Mouse (Mus musculus) spleen, adult 2 months (tissue): ENCODE results near the gene Itga2b. TPM values are rescaled to one million over a fixed set of nuclear protein-coding genes. Genes with fewer than 3 reads are reported as not detected.

ENCODE experiments used
- DNase-seq, 2 experiments: peaks; one replicate each; pipeline versions ENCODE4 v3.0.0 to v3.0.0-alpha.2; 2012 to 2021; ENCODE audit warnings: low spot score in 2 of 2, low read depth in 1 of 2
- H3K27ac ChIP-seq: fragments of 200-500 bp; 2 replicates; pipeline ENCODE4 v1.5.1; 2012; ENCODE audit warnings: low read length, inconsistent platforms; ENCODE audit not compliant: insufficient read depth
- H3K27me3 ChIP-seq: fragments of 200-500 bp; 2 replicates; pipeline ENCODE4 v1.6.1; 2012; ENCODE audit warnings: mild to moderate bottlenecking, moderate library complexity, low read length, inconsistent platforms; ENCODE audit not compliant: control insufficient read depth, insufficient read depth
- H3K36me3 ChIP-seq: fragments of 200-500 bp; 2 replicates; pipeline ENCODE4 v1.6.1; 2012; ENCODE audit warnings: mild to moderate bottlenecking, low read length, inconsistent platforms; ENCODE audit not compliant: control insufficient read depth, insufficient read depth
- H3K4me1 ChIP-seq: fragments of 200-500 bp; 2 replicates; pipeline ENCODE4 v1.6.1; 2011; ENCODE audit warnings: inconsistent platforms; ENCODE audit not compliant: control insufficient read depth, insufficient read depth, insufficient read length
- H3K4me3 ChIP-seq: fragments of 200-500 bp; 2 replicates; pipeline ENCODE4 v1.5.1; 2011; ENCODE audit warnings: mild to moderate bottlenecking, inconsistent platforms; ENCODE audit not compliant: insufficient read depth, insufficient read length; ENCODE audit errors: extremely low read depth
- CTCF ChIP-seq: fragments of 200-500 bp; IDR thresholded peaks from 2 replicates; pipeline ENCODE4 v1.5.1; 2011; ENCODE audit warnings: mild to moderate bottlenecking, inconsistent platforms; ENCODE audit not compliant: insufficient read depth, insufficient read length, insufficient replicate concordance; ENCODE audit errors: extremely low read depth
- POLR2A ChIP-seq: fragments of 200-500 bp; IDR thresholded peaks from 2 replicates; pipeline ENCODE4 v1.6.1; 2011; ENCODE audit warnings: low read depth, low read length, inconsistent platforms
- WGBS: fragments of 180-500 bp; shearing (Covaris S2); methylation state at CpG from one replicate; pipeline ENCODE4 v1.1.7; 2018; 5-methylcytosine and 5-hydroxymethylcytosine counted together
- polyA plus RNA-seq: library from polyadenylated mRNA; depleted of rRNA; stranded (reverse); fragments of >200 nt; gene quantifications from 2 replicates; pipeline ENCODE4 v1.2.3, GENCODE M21; 2012

Itga2b gene
- polyA plus RNA-seq, 1 experiment, result 60.8 TPM

DNA sequence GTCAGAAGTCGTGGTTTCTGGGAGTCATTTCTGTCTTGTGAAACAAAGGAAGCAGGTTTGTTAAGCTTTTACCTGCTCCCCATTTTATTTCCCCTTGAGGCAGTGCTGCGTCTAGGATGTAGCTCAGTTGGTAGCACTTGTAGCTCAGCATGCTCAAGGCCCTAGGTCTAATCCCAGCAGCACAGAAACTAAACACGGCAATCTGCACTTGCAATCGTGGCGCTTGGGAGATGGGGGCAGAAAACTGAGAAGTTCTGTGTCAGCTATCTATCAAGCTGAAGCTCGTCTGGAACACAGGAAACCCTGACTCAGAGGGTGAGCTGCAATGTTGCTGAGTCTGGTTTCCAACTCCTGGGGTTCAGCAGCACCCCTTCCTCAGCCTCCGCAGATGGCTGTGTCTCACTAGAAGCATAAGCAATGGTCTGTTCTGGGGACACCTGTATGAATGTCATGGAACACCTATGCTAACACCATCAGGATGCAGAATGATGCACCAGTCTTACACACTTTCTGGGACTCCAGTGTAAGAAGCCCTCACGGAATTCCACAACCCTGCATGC is 40.9 kb downstream of the Itga2b start:
- H3K36me3 ChIP-seq, result no peaks in the 10 kb centered on the region
- no peaks in the 10 kb centered on the region for H3K27me3 ChIP-seq
- no peak for DNase-seq
- H3K27ac ChIP-seq, result no peak overlapping the region
- peaks cover 16% of the 10 kb centered on the region; the same call in 1 of the 2 replicates for H3K4me1 ChIP-seq
- 24% methylated on average over 8 of the region's 8 CpGs for WGBS
- no peak overlapping the region for H3K4me3 ChIP-seq
- TF ChIP-seq POLR2A (no peak), CTCF (no peak)

DNA sequence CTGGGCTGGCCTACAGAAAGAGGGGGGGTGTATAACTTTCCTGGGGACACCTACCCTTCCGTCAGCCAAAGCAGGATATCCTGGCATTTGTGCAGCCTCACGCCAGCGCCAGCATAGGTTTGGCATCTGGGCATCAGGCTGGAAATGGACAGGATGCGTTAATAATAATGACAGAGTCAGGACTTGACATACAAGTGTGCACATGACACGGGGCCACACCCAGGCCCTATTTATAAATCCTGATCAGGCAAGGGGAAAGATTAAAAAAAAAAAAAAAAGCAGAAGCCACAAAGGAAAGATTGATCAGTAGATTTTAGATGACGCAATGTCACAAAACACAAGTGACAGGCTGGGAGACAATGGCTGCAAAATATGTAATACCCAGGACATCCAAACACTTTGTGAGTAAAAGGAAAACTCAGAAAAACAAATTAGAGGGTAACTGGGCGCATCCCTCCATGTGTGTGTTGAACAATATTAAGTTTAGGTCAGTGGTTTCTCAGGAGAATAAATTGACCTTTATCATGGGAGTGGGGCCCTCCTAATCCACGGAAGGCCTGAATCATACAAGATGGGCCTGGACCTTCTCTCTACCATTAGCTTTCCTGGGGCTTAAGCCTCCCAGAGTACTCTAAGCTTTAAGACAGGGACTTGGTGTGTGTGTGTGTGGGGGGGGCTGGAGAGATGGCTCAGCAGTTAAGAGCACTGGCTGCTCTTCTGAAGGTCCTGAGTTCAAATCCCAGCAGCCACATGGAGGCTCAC is 44.2 kb downstream of the Itga2b start:
- 74% methylated on average over 8 of the region's 8 CpGs for WGBS
- no peak for DNase-seq
- no peak for TF ChIP-seq CTCF
- TF ChIP-seq POLR2A, result no peak
- no peak overlapping the region for H3K4me3 ChIP-seq
- H3K27ac ChIP-seq, result no peak overlapping the region
- no peaks in the 10 kb centered on the region for H3K36me3 ChIP-seq
- no peaks in the 10 kb centered on the region for H3K27me3 ChIP-seq
- H3K4me1 ChIP-seq, result peaks cover 2% of the 10 kb centered on the region; the same call in 1 of the 2 replicates

DNA sequence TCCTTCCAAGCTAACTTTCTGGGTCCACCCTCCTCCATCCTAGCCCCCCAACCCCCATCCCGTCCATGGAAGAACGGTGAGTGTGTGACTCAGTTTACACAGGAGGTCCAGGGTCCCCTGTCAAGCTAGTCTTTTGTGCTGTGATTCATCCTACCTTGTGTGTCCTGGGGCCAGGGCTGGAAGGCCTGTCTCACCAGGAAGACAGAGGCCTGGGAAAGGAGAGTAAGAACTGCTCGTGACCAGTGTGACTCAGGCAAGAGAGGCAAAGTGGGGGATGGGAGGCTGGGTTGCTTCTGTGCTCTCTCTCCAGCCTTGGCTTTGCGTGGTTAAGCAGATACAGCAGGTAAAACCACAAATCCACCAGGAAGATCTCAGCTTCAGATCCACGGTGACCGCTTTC is 45.3 kb downstream of the Itga2b start:
- H3K27me3 ChIP-seq, result no peaks in the 10 kb centered on the region
- H3K4me3 ChIP-seq, result no peak overlapping the region
- H3K27ac ChIP-seq, result no peak overlapping the region
- no peaks in the 10 kb centered on the region for H3K4me1 ChIP-seq
- WGBS, result 87% methylated on average over 6 of the region's 6 CpGs
- DNase-seq, result peak in 1 of 2 experiments; percentile 1
- TF ChIP-seq CTCF (no peak), POLR2A (no peak)
- H3K36me3 ChIP-seq, result no peaks in the 10 kb centered on the region

DNA sequence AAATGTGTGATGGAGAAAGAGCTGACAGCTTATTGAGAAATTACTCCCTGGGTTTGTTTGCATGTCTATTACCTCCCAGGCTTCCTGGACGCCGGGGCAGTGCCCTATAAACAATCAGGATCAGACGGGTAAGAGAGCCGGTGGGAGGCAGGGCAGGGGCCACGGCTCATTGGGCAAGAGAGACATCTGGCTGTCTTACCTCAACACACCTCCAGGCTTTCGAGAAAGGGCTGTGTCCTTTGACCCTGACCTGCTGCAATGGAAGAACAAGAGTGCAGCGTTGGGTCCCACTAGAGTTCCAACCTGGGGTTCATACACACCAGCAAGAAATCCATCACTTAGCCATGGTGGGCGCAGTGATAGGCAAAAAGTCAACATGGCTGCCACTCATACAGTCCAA is 48.4 kb downstream of the Itga2b start:
- no peak for TF ChIP-seq POLR2A
- TF ChIP-seq CTCF, result no peak
- WGBS, result 64% methylated on average over 8 of the region's 8 CpGs
- Histone ChIP-seq H3K4me1 (no peaks in the 10 kb centered on the region), H3K36me3 (no peaks in the 10 kb centered on the region), H3K27ac (no peak overlapping the region), H3K4me3 (no peak overlapping the region), H3K27me3 (no peaks in the 10 kb centered on the region)
- DNase-seq, result peak in 1 of 2 experiments; percentile 1

DNA sequence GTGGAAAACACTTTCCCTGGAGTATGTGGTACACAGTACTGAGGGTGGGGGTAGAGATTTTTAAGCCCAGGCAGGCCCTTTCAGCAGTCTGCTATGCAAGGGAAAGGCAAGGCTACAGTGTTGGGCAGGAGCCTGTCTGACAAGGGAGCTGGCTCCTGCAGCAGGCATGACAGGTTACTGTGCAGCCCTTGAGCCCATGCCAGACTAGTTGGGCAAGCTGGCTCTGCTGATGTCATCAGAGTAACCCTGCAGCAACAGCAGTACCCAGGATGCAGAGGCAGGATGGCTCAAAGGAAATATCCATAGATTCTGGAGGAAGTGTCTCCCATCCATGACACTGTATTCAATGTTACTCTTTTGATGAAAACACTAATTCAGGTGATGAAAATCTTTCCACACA is 51.0 kb downstream of the Itga2b start:
- TF ChIP-seq CTCF (no peak), POLR2A (no peak)
- H3K4me1 ChIP-seq, result no peaks in the 10 kb centered on the region
- H3K27me3 ChIP-seq, result no peaks in the 10 kb centered on the region
- no peak overlapping the region for H3K4me3 ChIP-seq
- no peaks in the 10 kb centered on the region for H3K36me3 ChIP-seq
- no peak for DNase-seq
- H3K27ac ChIP-seq, result no peak overlapping the region

DNA sequence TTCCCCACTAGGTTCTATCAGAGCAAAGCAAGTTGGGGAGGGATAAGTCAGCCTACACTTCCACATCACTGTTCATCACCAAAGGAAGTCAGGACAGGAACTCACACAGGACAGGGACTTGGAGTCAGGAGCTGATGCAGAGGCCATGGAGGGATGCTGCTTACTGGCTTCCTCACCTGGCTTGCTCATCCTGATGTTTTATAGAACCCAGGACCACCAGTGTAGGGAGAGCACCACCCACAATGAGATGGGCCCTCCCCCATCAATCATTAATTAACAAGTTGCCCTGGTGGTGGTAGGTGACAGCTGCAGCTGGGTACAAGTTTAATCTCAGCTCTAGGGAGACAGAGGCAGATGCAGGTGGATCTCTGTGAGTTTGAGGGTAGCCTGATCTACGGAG is 52.8 kb downstream of the Itga2b start:
- Histone ChIP-seq H3K27me3 (no peaks in the 10 kb centered on the region), H3K4me3 (no peak overlapping the region), H3K27ac (no peak overlapping the region), H3K36me3 (no peaks in the 10 kb centered on the region), H3K4me1 (no peaks in the 10 kb centered on the region)
- TF ChIP-seq CTCF, result no peak
- TF ChIP-seq POLR2A, result no peak
- 85% methylated on average over 1 of the region's 1 CpGs for WGBS
- no peak for DNase-seq

DNA sequence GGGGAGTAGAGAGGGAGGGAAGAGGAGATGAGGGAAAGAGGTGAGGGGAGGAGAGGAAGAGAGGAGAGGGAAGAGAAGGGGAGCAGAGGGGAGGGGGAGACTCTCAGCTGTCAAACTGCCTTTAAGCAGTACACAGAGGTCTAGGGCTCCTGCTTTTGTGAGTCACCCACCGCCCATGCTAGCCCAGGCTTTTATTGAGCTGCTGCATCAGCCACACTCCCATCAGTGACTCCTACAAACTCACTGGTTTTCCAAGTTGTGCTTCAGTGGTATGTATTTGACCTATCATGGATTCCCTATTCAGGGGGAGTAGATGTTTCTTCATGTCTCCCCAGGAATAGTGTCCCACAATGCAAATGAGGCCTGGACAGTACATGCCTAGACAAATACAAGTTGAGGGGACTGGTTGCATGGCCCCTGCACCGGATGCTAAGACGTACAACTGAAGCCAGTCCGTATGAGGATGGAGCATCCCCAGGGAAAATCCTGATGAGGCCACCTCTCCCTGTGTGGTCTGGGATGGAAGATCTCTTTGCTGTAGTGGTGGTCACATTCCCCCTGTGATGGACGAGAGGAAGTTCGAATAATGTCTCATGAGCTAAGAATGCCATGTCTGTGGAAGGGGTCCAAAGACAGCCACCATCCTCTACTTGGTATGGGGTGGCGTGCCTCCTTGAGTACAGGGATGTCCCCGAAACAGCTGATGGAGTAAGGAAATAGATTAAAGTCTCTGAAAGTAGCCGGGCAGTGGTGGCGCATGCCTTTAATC is 54.7 kb downstream of the Itga2b start:
- TF ChIP-seq CTCF, result no peak
- no peak for TF ChIP-seq POLR2A
- no peak for DNase-seq
- no peaks in the 10 kb centered on the region for H3K36me3 ChIP-seq
- no peaks in the 10 kb centered on the region for H3K27me3 ChIP-seq
- H3K4me1 ChIP-seq, result no peaks in the 10 kb centered on the region
- no peak overlapping the region for H3K27ac ChIP-seq
- WGBS, result 83% methylated on average over 10 of the region's 10 CpGs
- H3K4me3 ChIP-seq, result no peak overlapping the region
